Mouse (Mus musculus) lung, embryonic 14.5 days (tissue): ENCODE results near the gene Fastkd5. TPM values are rescaled to one million over a fixed set of nuclear protein-coding genes. Genes with fewer than 3 reads are reported as not detected.
"Not testable (repeated sequence)": the region's sequence is repeated elsewhere in the genome, so short reads cannot be mapped to it uniquely, and the experiment has no call there.

ENCODE experiments used
- ATAC-seq: fragments of 200-750 bp; cut with Nextera tagmentation; 2 replicates; pipeline ENCODE4 v1.8.0; 2017; ENCODE audit warnings: mild to moderate bottlenecking, moderate TSS enrichment, moderate library complexity; ENCODE audit not compliant: insufficient read depth
- DNase-seq: peaks from one replicate; pipeline ENCODE4 v3.0.0-alpha.2; 2015
- H3K27ac ChIP-seq: fragments of 300-500 bp; sonication (generic); 2 replicates; pipeline ENCODE4 v1.5.1; 2014; ENCODE audit warnings: low read depth, mild to moderate bottlenecking, moderate library complexity
- H3K27me3 ChIP-seq: fragments of 300-500 bp; sonication (generic); 2 replicates; pipeline ENCODE4 v1.6.1; 2014; ENCODE audit warnings: low read length, control low read depth; ENCODE audit not compliant: insufficient read depth
- H3K36me3 ChIP-seq: fragments of 300-500 bp; sonication (generic); 2 replicates; pipeline ENCODE4 v1.6.1; 2014; ENCODE audit warnings: control low read depth; ENCODE audit not compliant: insufficient read depth
- H3K4me1 ChIP-seq: fragments of 300-500 bp; sonication (generic); 2 replicates; pipeline ENCODE4 v1.6.1; 2014; ENCODE audit warnings: antibody characterized with exemption, control low read depth; ENCODE audit not compliant: insufficient read depth
- H3K4me2 ChIP-seq: fragments of 300-500 bp; sonication (generic); 2 replicates; pipeline ENCODE4 v1.6.1; 2014; ENCODE audit warnings: mild to moderate bottlenecking
- H3K4me3 ChIP-seq: fragments of 300-500 bp; sonication (generic); 2 replicates; pipeline ENCODE4 v1.5.1; 2014; ENCODE audit warnings: low read depth, low read length
- H3K9ac ChIP-seq: fragments of 300-500 bp; sonication (generic); 2 replicates; pipeline ENCODE4 v1.6.1; 2014
- H3K9me3 ChIP-seq: fragments of 300-500 bp; sonication (generic); 2 replicates; pipeline ENCODE4 v1.6.1; 2016; ENCODE audit warnings: low read depth, low read length, control low read depth
- CTCF ChIP-seq: IDR thresholded peaks from 2 replicates; pipeline ENCODE4 v1.5.1; 2016; ENCODE audit warnings: antibody characterized with exemption, low read depth
- WGBS: fragments of 180-500 bp; shearing (Covaris S2); extraction: QIAGEN DNeasy Blood & Tissue Kit; methylation state at CpG from one replicate; pipeline ENCODE4 v1.1.7; 2014; 5-methylcytosine and 5-hydroxymethylcytosine counted together
- polyA plus RNA-seq: library from polyadenylated mRNA; unstranded; fragments of >200 nt; fragmentation: Nextera tagmentation; extraction: Ambion mirVana; gene quantifications from 2 replicates; pipeline ENCODE4 v1.2.1, GENCODE M21; 2014

Gene Fastkd5
- polyA plus RNA-seq, 1 experiment from 2014 or later, result 18.3 TPM

GRCm38 (mm10) chr2:130577632-130578031, 52.2 kb downstream of the Fastkd5 start:
- peak; percentile 52 for DNase-seq

GRCm38 (mm10) chr2:130577021-130577420, 52.8 kb downstream of the Fastkd5 start:
- WGBS, result 5% methylated on average over 9 of the region's 9 CpGs
- no peak for TF ChIP-seq CTCF
- no peaks in the 10 kb centered on the region for H3K36me3 ChIP-seq
- H3K9me3 ChIP-seq, result no peaks in the 10 kb centered on the region
- peak overlapping the region; percentile 55 for H3K4me2 ChIP-seq
- peaks cover 73% of the 10 kb centered on the region for H3K27me3 ChIP-seq
- H3K9ac ChIP-seq, result no peak overlapping the region
- H3K27ac ChIP-seq, result no peak overlapping the region
- H3K4me1 ChIP-seq, result no peaks in the 10 kb centered on the region
- no peak for DNase-seq
- H3K4me3 ChIP-seq, result peak overlapping the region; percentile 25
- ATAC-seq, result no peak

More at GRCm38 (mm10) chr2:130577632-130578031, 52.2 kb downstream of the Fastkd5 start:
- H3K9ac ChIP-seq, result no peak overlapping the region
- no peak overlapping the region for H3K27ac ChIP-seq
- H3K36me3 ChIP-seq, result no peaks in the 10 kb centered on the region
- ATAC-seq, result peak; percentile 45
- 4% methylated on average over 12 of the region's 12 CpGs for WGBS
- no peak for TF ChIP-seq CTCF
- H3K4me1 ChIP-seq, result no peaks in the 10 kb centered on the region
- no peak overlapping the region for H3K4me3 ChIP-seq
- H3K4me2 ChIP-seq, result 0 out of 2 replicates have a peak overlapping the region, but pooled peaks have one; percentile 20
- peaks cover 79% of the 10 kb centered on the region for H3K27me3 ChIP-seq
- H3K9me3 ChIP-seq, result no peaks in the 10 kb centered on the region

GRCm38 (mm10) chr2:130576564-130576963, 53.3 kb downstream of the Fastkd5 start:
- peaks cover 68% of the 10 kb centered on the region for H3K27me3 ChIP-seq
- H3K9ac ChIP-seq, DNase-seq, H3K4me1 ChIP-seq, H3K9me3 ChIP-seq, H3K36me3 ChIP-seq, ATAC-seq, H3K27ac ChIP-seq: not testable (repeated sequence)
- WGBS, result 2% methylated on average over 24 of the region's 32 CpGs
- H3K4me2 ChIP-seq, result peak overlapping the region; percentile 55
- peak overlapping the region; percentile 25 for H3K4me3 ChIP-seq

GRCm38 (mm10) chr2:130575873-130576272, 54.0 kb downstream of the Fastkd5 start, which contains the start of gene Oxt:
Oxt (plus strand) TSS chr2:130576173.
- TF ChIP-seq CTCF, result no peak
- WGBS, result 52% methylated on average over 9 of the region's 9 CpGs
- Histone ChIP-seq H3K36me3 (no peaks in the 10 kb centered on the region), H3K9me3 (no peaks in the 10 kb centered on the region), H3K9ac (no peak within 1 kb of the TSS), H3K4me2 (peak within 1 kb of the TSS; percentile 55), H3K27me3 (peaks cover 61% of the 10 kb centered on the region), H3K4me1 (no peaks in the 10 kb centered on the region), H3K27ac (no peak within 1 kb of the TSS), H3K4me3 (peak within 1 kb of the TSS; percentile 25)
- DNase-seq (no peak), ATAC-seq (no peak)

- Histone ChIP-seq H3K36me3 (no peaks in the 10 kb centered on the region), H3K4me3 (no peak overlapping the region), H3K4me2 (no peak overlapping the region), H3K27ac (no peak overlapping the region), H3K27me3 (peaks cover 52% of the 10 kb centered on the region), H3K4me1 (no peaks in the 10 kb centered on the region), H3K9ac (no peak overlapping the region), H3K9me3 (no peaks in the 10 kb centered on the region)
- WGBS, result 81% methylated on average over 5 of the region's 5 CpGs
- DNase-seq (no peak), ATAC-seq (no peak)
- TF ChIP-seq CTCF, result peak; percentile 16; the same call in 1 of the 2 replicates
Observed at GRCm38 (mm10) chr2:130574960-130575359, 54.9 kb downstream of the Fastkd5 start.

- Histone ChIP-seq H3K9ac (no peak overlapping the region), H3K4me1 (no peaks in the 10 kb centered on the region), H3K9me3 (no peaks in the 10 kb centered on the region), H3K27me3 (peaks cover 2% of the 10 kb centered on the region; the same call in 1 of the 2 replicates), H3K27ac (no peak overlapping the region), H3K4me3 (no peak overlapping the region), H3K36me3 (peaks cover 18% of the 10 kb centered on the region), H3K4me2 (no peak overlapping the region)
- no peak for DNase-seq
- ATAC-seq, result no peak
- TF ChIP-seq CTCF, result no peak
Observed at GRCm38 (mm10) chr2:130569926-130570325, 59.9 kb downstream of the Fastkd5 start.

GRCm38 (mm10) chr2:130568921-130569320, 60.9 kb downstream of the Fastkd5 start:
- no peak overlapping the region for H3K4me3 ChIP-seq
- 81% methylated on average over 4 of the region's 4 CpGs for WGBS
- H3K4me2 ChIP-seq, result no peak overlapping the region
- ATAC-seq (no peak), DNase-seq (no peak)
- H3K4me1 ChIP-seq, result peaks cover 3% of the 10 kb centered on the region; the same call in 1 of the 2 replicates
- no peak for TF ChIP-seq CTCF
- H3K9ac ChIP-seq, result no peak overlapping the region
- no peak overlapping the region for H3K27ac ChIP-seq
- H3K36me3 ChIP-seq, result peaks cover 21% of the 10 kb centered on the region
- H3K9me3 ChIP-seq, result no peaks in the 10 kb centered on the region
- no peaks in the 10 kb centered on the region for H3K27me3 ChIP-seq
